Mouse (Mus musculus) liver, postnatal 0 days (tissue): ENCODE measurements around the gene Stmn3.

Experiments
- CTCF ChIP-seq: sonication (generic); IDR thresholded peaks from 2 replicates; pipeline ENCODE4 v1.5.1; 2016; ENCODE audit warnings: antibody characterized with exemption, low read depth
- EP300 ChIP-seq: IDR thresholded peaks from 2 replicates; pipeline ENCODE4 v1.6.1; 2016; ENCODE audit warnings: antibody characterized with exemption, low read depth, mild to moderate bottlenecking

DNA sequence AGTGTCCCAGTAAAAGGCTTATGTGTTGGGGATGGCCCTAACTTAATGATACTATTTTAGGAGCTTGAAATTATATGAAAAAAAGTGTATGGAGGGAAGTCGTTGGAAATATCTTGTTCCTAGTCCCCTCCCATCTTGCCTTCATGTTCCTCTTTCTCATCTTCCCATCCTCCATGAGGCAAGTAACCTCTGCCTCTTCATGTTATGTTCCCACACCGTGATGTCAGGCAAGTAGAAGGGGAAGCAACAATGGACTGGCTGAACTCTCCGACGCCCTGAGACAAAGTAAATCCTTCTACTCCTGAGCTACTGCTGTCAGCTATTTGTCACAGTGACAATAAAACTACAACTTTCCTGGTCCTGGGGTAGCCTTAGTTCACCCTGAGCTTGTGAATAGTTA, 39.7 kb downstream of the Stmn3 start:
- no peak for TF ChIP-seq CTCF
- no peak for TF ChIP-seq EP300
